Mouse (Mus musculus): ENCODE data around the gene Clp1.

DNA sequence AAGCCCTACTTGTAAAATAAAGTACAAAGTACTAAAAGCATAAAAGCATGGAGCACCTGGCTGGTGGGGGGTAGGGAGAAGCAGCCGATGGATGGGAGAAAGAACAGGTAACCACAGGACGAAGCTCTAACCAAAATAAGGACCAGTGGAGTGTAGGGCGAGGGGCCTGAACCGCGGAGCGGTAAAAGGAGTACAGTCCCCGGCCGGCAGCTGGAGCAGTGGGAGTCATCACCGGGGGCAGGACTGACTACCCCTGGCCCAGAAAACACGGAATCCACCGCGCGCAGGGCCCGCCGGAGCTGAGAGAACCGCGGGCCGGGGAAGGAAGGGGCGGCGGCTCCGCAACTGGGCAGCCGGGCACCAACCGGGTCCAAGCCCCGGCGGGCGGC lies 12.7 kb downstream of the Clp1 start:
- TF ChIP-seq CTCF (IDR thresholded peaks at IDR 0.05) (no peak), EP300 (IDR thresholded peaks at IDR 0.05) (no peak)

Measured in lung, postnatal 0 days (tissue).